8 mouse cellular contexts compared by ENCODE assay signal in genomic region chr4:123633370-123633769, GRCm38 (mm10). TPM values are rescaled to one million over a fixed set of nuclear protein-coding genes. Genes with fewer than 3 reads are reported as not detected.
DNase-seq lines count a peak whose midpoint lies in the region; ATAC-seq and TF ChIP-seq lines count a peak whose summit lies in the region.
"Had no signal": no experiment of that assay in that cellular context is flagged by ENCODE, and none has a peak within 500 bp of the region (broad histone marks: within the 10 kb centered on the region; RNA-seq: fewer than 3 reads in every experiment).

No protein-coding gene starts in this region.

- 22% methylated on average over 3 of the region's 3 CpGs for WGBS in embryonic facial prominence, embryonic 15.5 days
- WGBS in limb, embryonic 13.5 days = 21% methylated on average over 3 of the region's 3 CpGs
- WGBS in thymus, adult 2 months = 30% methylated on average over 3 of the region's 3 CpGs

- no peak overlapping the region; a peak in 1 of 4 replicates for H3K4me3 ChIP-seq in ES-E14 (ENCODE audit: insufficient read depth in 1 of 2, low read depth in 1 of 2, low read length in 2 of 2, poor library complexity in 1 of 2, severe bottlenecking in 1 of 2)
- no peak overlapping the region for H3K4me3 ChIP-seq in embryonic facial prominence, embryonic 15.5 days (replicated peaks)
- H3K4me3 ChIP-seq in limb, embryonic 13.5 days = no peak overlapping the region
- no peak overlapping the region for H3K4me3 ChIP-seq in thymus, adult 2 months (ENCODE audit: control insufficient read depth, insufficient read depth, low read length)
- H3K4me3 ChIP-seq: megakaryocyte, embryonic 14.5 days had no signal

- intact Hi-C loops in heart, postnatal 25 days (cut with DNase I) = loop anchor here (1.0 kb wide), 1 partner anchor 30 kb away; no protein-coding TSS in a partner anchor

- no peak for DNase-seq in ES-E14 (ENCODE audit: low read depth, low spot score)
- peak; percentile 81 for DNase-seq in adrenal gland, adult 8-10 months
- peak; percentile 70 for DNase-seq in heart, postnatal 25 days (ENCODE audit: low spot score)
- DNase-seq in naive thymus-derived CD4-positive, alpha-beta T cell, adult 2 months (ENCODE audit: low read depth) = peak; percentile 32
- peak; percentile 42 for DNase-seq in thymus, adult 2 months

- TF ChIP-seq POLR2A in thymus, adult 2 months (IDR thresholded peaks at IDR 0.05; ENCODE audit: control insufficient read depth, extremely low read depth, insufficient read depth, low read length, poor library complexity) = no peak

- H3K9me3 ChIP-seq in ES-E14 (ENCODE audit: control insufficient read depth, insufficient read depth, low read depth, low read length) = no peaks in the 10 kb centered on the region
- no peaks in the 10 kb centered on the region for H3K9me3 ChIP-seq in embryonic facial prominence, embryonic 15.5 days (replicated peaks)
- peaks cover 4% of the 10 kb centered on the region; the same call in 1 of the 2 replicates for H3K9me3 ChIP-seq in limb, embryonic 13.5 days

- ATAC-seq in embryonic facial prominence, embryonic 15.5 days (ENCODE audit: insufficient number of reproducible peaks, low FRiP score, low TSS enrichment, low read depth) = no peak
- no peak for ATAC-seq in limb, embryonic 13.5 days (ENCODE audit: low FRiP score, low read depth)

- no peak overlapping the region for H3K4me2 ChIP-seq in embryonic facial prominence, embryonic 15.5 days (replicated peaks)
- no peak overlapping the region for H3K4me2 ChIP-seq in limb, embryonic 13.5 days (replicated peaks)

- no peaks in the 10 kb centered on the region for H3K36me3 ChIP-seq in ES-E14 (ENCODE audit: control insufficient read depth, insufficient read depth, low read length, poor library complexity, severe bottlenecking)
- no peaks in the 10 kb centered on the region for H3K36me3 ChIP-seq in embryonic facial prominence, embryonic 15.5 days
- H3K36me3 ChIP-seq in limb, embryonic 13.5 days = peaks cover 7% of the 10 kb centered on the region
- no peaks in the 10 kb centered on the region for H3K36me3 ChIP-seq in thymus, adult 2 months (ENCODE audit: control insufficient read depth, insufficient read depth, low read length)

- H3K27ac ChIP-seq in ES-E14 (ENCODE audit: insufficient read depth, low read depth, low read length, poor library complexity, severe bottlenecking) = peak overlapping the region; percentile 73
- peak overlapping the region; percentile 65; the same call in 1 of the 2 replicates for H3K27ac ChIP-seq in embryonic facial prominence, embryonic 15.5 days (replicated peaks)
- H3K27ac ChIP-seq in limb, embryonic 13.5 days = peak overlapping the region; percentile 10; the same call in 1 of the 2 replicates
- H3K27ac ChIP-seq in thymus, adult 2 months (ENCODE audit: control insufficient read depth, insufficient read depth, low read length) = no peak overlapping the region

- in situ Hi-C loops in ES-E14 (cut with MboI; ENCODE audit: low sequenced_read_pairs in 2 of 2, unreplicated experiment in 2 of 2) = no loop called here

- TF ChIP-seq CTCF in thymus, adult 2 months (IDR thresholded peaks at IDR 0.05; ENCODE audit: borderline replicate concordance, control insufficient read depth, extremely low read depth, insufficient read depth, low read length, poor library complexity) = peak; percentile 51; the same call in 1 of the 2 replicates

- no peaks in the 10 kb centered on the region for H3K27me3 ChIP-seq in embryonic facial prominence, embryonic 15.5 days
- H3K27me3 ChIP-seq in limb, embryonic 13.5 days = no peaks in the 10 kb centered on the region
- H3K27me3 ChIP-seq in thymus, adult 2 months (ENCODE audit: control insufficient read depth, insufficient read depth, low read length) = no peaks in the 10 kb centered on the region

- no peak overlapping the region; the same call in 1 of the 2 replicates for H3K9ac ChIP-seq in ES-E14 (ENCODE audit: insufficient read depth, low read depth, low read length, poor library complexity, severe bottlenecking)
- no peak overlapping the region for H3K9ac ChIP-seq in embryonic facial prominence, embryonic 15.5 days
- no peak overlapping the region for H3K9ac ChIP-seq in limb, embryonic 13.5 days

- peaks cover 27 to 37% of the 10 kb centered on the region in 2 experiments for H3K4me1 ChIP-seq in ES-E14 (ENCODE audit: control insufficient read depth in 2 of 2, insufficient read depth in 2 of 2, low read length in 2 of 2, poor library complexity in 1 of 2)
- 0 out of 2 replicates have a peak, but pooled peaks cover 5% of the 10 kb centered on the region for H3K4me1 ChIP-seq in embryonic facial prominence, embryonic 15.5 days
- H3K4me1 ChIP-seq in limb, embryonic 13.5 days = peaks cover 4% of the 10 kb centered on the region
- no peaks in the 10 kb centered on the region for H3K4me1 ChIP-seq in thymus, adult 2 months (replicated peaks; ENCODE audit: control insufficient read depth, insufficient read depth, low read length)

TF ChIP-seq in ES-E14, 5 proteins besides CTCF, POLR2A, EP300 and RAD21:
- TF ChIP-seq ZC3H11A (IDR thresholded peaks at IDR 0.05; ENCODE audit: borderline replicate concordance, low read depth, low read length) = no peak
- no peak for TF ChIP-seq HCFC1 (IDR thresholded peaks at IDR 0.05; ENCODE audit: borderline replicate concordance, insufficient read depth, low read length)
- no peak for TF ChIP-seq CHD2 (IDR thresholded peaks at IDR 0.05; ENCODE audit: low read depth, low read length)
- no peak for TF ChIP-seq ZNF384 (IDR thresholded peaks at IDR 0.05; ENCODE audit: low read depth, low read length)
- no peak for TF ChIP-seq MAFK (IDR thresholded peaks at IDR 0.05; ENCODE audit: insufficient read depth, low read depth, low read length)

RNA-seq across cellular contexts. Expression of gene Macf1, which starts 50.8 kb away (rescaled TPM):
- 277 and 354 TPM in 2 replicates for total RNA-seq in ES-E14 (2012; rRNA removed)
- 100 to 1,000 TPM; 137 to 199 (median 157) TPM for total RNA-seq in adrenal gland, adult 8-10 months (2022)
- 42.5 and 47.1 TPM in 2 replicates for polyA plus RNA-seq in embryonic facial prominence, embryonic 15.5 days (2015; fragmentation: Nextera tagmentation; extraction: Ambion mirVana)
- 100 to 1,000 TPM; 230 to 254 TPM for total RNA-seq in heart, postnatal 25 days (2021)
- 47.5 and 48.0 TPM in 2 replicates for polyA plus RNA-seq in limb, embryonic 13.5 days (2015; fragmentation: Nextera tagmentation; extraction: Ambion mirVana)
- polyA plus RNA-seq in thymus, adult 2 months (2012; rRNA removed) = 104 and 121 TPM in 2 replicates
